Mouse (Mus musculus): ENCODE measurements around the gene Gm14085. TPM values are rescaled to one million over a fixed set of nuclear protein-coding genes. Genes with fewer than 3 reads are reported as not detected.
"Not testable (repeated sequence)": the region's sequence is repeated elsewhere in the genome, so short reads cannot be mapped to it uniquely, and the experiment has no call there.

Gene Gm14085
- polyA plus RNA-seq, 1 experiment from 2014 or later, result not detected

DNA sequence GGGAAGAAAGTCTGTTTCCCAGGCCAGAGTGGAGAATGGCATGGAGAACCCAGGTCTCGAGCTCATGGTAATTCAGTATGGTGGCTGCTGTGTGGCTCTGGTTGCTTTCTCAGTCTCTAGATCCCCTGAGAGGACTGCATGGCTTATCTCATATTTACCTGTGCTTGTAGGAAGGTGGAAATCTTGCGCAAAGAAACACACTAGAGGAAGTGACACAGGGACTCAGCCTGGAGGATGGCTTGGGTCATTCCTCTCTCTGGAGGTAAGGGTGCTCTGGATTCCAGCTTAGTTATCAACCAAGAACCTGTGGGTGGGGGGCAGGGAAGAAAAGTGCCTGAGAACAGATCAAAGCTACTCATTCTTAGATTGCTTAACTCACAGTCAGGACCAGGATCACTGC is 1.9 kb downstream of the Gm14085 start:
- no peak overlapping the region for H3K27ac ChIP-seq
- 81% methylated on average over 2 of the region's 2 CpGs for WGBS
- no peaks in the 10 kb centered on the region for H3K4me1 ChIP-seq
- no peaks in the 10 kb centered on the region for H3K9me3 ChIP-seq
- no peaks in the 10 kb centered on the region for H3K27me3 ChIP-seq (ENCODE audit: insufficient read depth, poor library complexity, severe bottlenecking)
- no peak overlapping the region for H3K4me3 ChIP-seq
- H3K36me3 ChIP-seq, result no peaks in the 10 kb centered on the region
- DNase-seq (ENCODE audit: low spot score), result no peak

DNA sequence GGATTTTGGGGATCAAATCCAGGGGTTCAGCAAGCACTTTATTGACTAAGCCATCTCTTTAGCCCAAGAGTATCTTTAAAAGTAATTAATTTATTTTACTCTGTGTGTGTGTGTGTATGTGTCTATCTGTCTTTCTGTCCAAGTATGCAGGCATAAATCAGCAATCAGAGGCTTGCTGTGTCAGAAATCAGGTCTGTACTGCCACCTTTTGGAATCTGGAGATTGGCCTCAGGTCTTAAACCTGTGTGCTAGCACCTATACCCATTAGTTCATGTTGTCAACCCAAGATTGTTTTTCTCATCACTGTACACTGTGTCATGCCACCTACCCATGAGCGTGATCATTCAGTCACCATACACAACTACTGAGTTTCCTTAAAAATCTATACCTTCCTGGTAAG is 45.0 kb downstream of the Gm14085 start:
- H3K4me1 ChIP-seq; H3K4me3 ChIP-seq; DNase-seq (ENCODE audit: low spot score); H3K27ac ChIP-seq; H3K9me3 ChIP-seq; H3K27me3 ChIP-seq (ENCODE audit: insufficient read depth, poor library complexity, severe bottlenecking); H3K36me3 ChIP-seq: not testable (repeated sequence)
- 88% methylated on average over 1 of the region's 1 CpGs for WGBS

DNA sequence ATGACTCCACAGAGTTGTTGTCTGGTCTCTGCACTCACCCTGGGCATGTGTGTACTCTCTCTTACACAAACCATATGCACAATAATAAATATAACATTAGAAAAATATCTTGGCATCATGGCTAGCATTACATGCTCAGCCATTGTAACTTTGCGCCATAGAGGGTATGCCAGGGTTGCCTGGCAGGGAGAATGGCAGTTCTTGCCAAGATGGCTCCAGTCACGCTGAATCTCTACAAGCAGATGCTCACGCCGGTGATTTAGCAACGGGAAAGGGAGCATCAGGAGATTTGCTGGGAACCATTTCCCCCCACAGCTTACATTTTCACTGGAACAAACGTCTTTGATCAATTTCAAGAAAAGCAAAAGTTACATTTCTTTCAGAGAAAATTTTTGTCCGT is 46.5 kb downstream of the Gm14085 start:
- H3K36me3 ChIP-seq, result no peaks in the 10 kb centered on the region
- H3K4me3 ChIP-seq, result no peak overlapping the region
- H3K27ac ChIP-seq, result no peak overlapping the region
- H3K4me1 ChIP-seq, result no peaks in the 10 kb centered on the region
- no peaks in the 10 kb centered on the region for H3K27me3 ChIP-seq (ENCODE audit: insufficient read depth, poor library complexity, severe bottlenecking)
- WGBS, result 78% methylated on average over 7 of the region's 7 CpGs
- no peaks in the 10 kb centered on the region for H3K9me3 ChIP-seq
- DNase-seq (ENCODE audit: low spot score), result no peak

DNA sequence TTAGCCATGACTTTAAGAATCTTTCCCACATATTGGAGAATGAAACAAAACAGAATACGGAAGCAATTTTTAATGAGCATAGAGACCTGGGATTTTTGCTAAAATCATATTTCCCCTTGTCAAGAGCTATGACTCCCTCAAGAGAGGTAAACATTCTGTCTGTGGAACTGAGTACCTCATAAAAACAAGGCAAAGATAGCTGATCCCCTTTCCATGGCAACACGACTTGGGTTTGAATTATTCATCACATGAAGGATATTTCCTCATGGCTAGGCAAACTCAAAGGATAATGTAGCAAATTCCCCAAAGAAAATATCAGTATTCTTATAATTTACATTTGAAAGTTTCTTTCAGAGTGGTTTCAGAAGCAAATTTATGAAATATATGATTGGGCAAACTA is 47.0 kb downstream of the Gm14085 start:
- Histone ChIP-seq H3K27me3 (ENCODE audit: insufficient read depth, poor library complexity, severe bottlenecking) (no peaks in the 10 kb centered on the region), H3K27ac (no peak overlapping the region), H3K36me3 (no peaks in the 10 kb centered on the region), H3K4me3 (no peak overlapping the region), H3K9me3 (no peaks in the 10 kb centered on the region), H3K4me1 (no peaks in the 10 kb centered on the region)
- 73% methylated on average over 2 of the region's 2 CpGs for WGBS
- DNase-seq (ENCODE audit: low spot score), result no peak

DNA sequence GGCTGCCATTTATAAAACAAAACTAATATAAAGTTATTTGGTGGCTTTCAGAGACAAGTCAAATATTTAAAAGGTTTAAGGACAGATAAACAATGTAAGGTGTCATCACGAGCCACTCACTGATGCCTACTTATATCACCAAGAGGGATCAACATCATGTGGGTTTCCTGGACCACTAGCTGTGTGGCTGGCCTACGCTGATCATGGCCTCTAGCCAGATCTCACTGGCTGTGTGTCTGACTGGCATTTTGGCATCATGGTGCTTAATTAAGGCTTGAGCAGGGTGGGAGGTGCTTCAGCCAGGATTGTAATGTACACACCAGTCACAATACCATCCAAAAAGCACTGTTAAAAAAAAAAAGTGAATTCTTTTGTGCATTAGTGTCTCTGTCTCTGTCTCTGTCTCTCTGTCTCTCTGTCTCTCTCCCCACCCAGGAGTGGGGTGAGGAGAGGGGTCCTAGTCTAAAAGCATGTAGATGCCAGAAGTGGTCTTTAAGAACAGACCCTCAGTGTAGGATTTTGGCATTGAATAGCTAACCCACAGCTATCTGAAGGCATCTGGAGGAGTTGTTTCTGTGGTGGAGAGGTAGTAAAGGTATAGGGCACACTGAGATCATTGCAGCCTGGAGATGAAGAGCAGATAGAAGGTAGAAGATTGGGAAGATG is 47.5 kb downstream of the Gm14085 start:
- no peak for DNase-seq (ENCODE audit: low spot score)
- H3K36me3 ChIP-seq, result no peaks in the 10 kb centered on the region
- no peaks in the 10 kb centered on the region for H3K27me3 ChIP-seq (ENCODE audit: insufficient read depth, poor library complexity, severe bottlenecking)
- H3K4me3 ChIP-seq, result no peak overlapping the region
- 84% methylated on average over 2 of the region's 2 CpGs for WGBS
- no peaks in the 10 kb centered on the region for H3K4me1 ChIP-seq
- no peaks in the 10 kb centered on the region for H3K9me3 ChIP-seq
- H3K27ac ChIP-seq, result no peak overlapping the region

DNA sequence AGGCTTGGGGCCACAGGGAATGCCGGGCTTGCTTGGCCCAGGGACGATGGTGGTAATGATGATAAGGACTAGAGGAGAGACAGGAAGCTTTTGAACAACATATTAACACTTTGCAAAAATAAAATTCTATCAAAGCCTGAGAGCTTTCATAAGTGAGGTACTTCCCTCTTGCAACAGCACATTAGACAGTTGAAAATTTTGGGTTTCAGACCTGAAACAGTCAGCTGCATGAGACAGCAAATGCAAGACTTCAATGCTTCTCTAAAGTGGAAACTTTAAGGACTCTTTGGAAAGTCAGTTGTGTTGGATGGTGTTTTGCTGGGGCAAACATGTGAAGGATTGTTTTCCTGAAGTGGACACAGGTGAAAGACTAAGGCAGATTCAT is 48.1 kb downstream of the Gm14085 start:
- no peaks in the 10 kb centered on the region for H3K9me3 ChIP-seq
- 80% methylated on average over 2 of the region's 2 CpGs for WGBS
- H3K4me1 ChIP-seq, result no peaks in the 10 kb centered on the region
- DNase-seq (ENCODE audit: low spot score), result no peak
- no peaks in the 10 kb centered on the region for H3K27me3 ChIP-seq (ENCODE audit: insufficient read depth, poor library complexity, severe bottlenecking)
- no peak overlapping the region for H3K4me3 ChIP-seq
- no peak overlapping the region for H3K27ac ChIP-seq
- no peaks in the 10 kb centered on the region for H3K36me3 ChIP-seq

DNA sequence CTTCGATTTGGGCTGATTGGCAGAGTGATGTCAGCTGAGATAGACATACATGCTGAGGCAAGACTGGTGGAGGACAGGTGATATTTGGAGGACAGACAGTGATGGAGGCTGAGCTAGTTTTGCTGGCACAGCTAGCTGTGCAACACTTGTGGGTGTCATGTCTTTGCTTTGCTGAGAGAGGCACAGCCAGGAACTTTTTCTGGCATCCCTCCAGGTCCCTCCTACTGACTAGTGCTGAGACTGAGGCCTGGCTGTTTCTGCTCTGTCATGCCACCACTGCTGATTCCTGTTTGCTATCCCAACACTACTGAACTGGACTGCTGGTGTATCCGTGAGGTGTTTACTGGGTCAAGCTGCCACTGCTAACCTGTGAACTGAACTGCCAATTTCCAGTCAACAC is 48.6 kb downstream of the Gm14085 start:
- WGBS, result 79% methylated on average over 2 of the region's 2 CpGs
- H3K27me3 ChIP-seq (ENCODE audit: insufficient read depth, poor library complexity, severe bottlenecking), result no peaks in the 10 kb centered on the region
- no peak overlapping the region for H3K27ac ChIP-seq
- H3K4me3 ChIP-seq, result no peak overlapping the region
- no peaks in the 10 kb centered on the region for H3K9me3 ChIP-seq
- H3K36me3 ChIP-seq, result no peaks in the 10 kb centered on the region
- no peak for DNase-seq (ENCODE audit: low spot score)
- no peaks in the 10 kb centered on the region for H3K4me1 ChIP-seq

DNA sequence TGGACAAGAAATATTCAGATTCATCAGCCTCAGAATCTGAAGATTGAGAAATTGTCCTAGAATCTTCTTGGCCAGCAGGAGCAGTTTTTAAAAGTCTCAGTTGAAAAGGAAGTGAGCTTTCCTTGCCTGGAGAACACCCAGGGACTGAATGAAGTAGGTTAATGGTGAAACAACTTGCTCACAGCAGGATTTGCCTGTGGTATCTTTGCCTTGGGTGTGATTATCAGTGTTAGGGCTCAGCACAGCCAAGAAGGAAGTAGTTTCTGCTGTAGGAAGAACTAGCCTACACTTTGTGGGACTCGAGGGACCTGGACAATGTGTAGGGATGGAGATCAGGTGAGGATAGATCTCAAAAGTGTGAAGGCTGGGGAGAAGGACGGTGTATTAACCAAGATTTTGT is 49.9 kb downstream of the Gm14085 start:
- Histone ChIP-seq H3K4me3 (no peak overlapping the region), H3K27me3 (ENCODE audit: insufficient read depth, poor library complexity, severe bottlenecking) (no peaks in the 10 kb centered on the region), H3K27ac (no peak overlapping the region), H3K4me1 (no peaks in the 10 kb centered on the region), H3K36me3 (no peaks in the 10 kb centered on the region), H3K9me3 (no peaks in the 10 kb centered on the region)
- 63% methylated on average over 2 of the region's 2 CpGs for WGBS
- no peak for DNase-seq (ENCODE audit: low spot score)

DNA sequence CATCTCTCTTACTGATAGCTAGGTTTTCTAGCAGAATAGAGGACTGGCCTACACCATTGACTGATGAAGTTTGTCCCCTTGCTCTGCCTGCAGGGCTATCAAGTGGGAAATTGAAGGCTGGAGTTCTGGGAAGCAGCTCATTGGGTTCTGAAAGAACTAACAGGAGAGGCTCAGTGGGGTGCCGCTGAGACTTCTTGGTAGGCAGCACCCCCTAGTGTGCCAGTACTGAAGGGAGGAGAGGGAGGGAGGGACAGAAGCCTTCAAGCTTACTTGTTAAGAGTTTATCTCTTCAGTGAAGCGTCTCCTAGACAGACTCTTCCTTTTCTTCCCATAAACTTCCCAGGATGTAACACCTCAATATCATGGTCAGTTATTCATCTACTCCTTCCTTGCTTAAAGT is 73.6 kb downstream of the Gm14085 start:
- no peaks in the 10 kb centered on the region for H3K36me3 ChIP-seq
- no peaks in the 10 kb centered on the region for H3K9me3 ChIP-seq
- H3K27ac ChIP-seq, result no peak overlapping the region
- no peaks in the 10 kb centered on the region for H3K4me1 ChIP-seq
- H3K4me3 ChIP-seq, result no peak overlapping the region
- 18% methylated on average over 2 of the region's 2 CpGs for WGBS
- no peak for DNase-seq (ENCODE audit: low spot score)
- no peaks in the 10 kb centered on the region for H3K27me3 ChIP-seq (ENCODE audit: insufficient read depth, poor library complexity, severe bottlenecking)

DNA sequence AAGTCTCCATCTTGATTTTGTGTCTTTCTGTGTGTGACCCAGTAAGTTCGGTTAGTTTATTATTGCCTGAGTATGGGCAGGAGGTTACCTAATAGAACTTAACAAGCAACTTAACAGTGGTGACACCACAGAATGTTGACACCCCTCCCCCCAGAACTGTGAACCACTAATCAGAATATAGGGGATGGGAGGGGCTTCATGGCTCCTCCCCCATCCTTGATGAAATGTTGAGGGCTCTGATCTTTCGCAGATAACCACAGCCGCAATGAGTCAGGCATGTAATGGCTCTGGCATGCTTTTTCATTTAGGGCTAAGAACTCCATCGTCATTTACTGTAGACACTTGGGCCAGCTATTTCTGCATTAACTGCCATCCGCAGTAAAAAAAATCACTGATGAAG is 76.5 kb downstream of the Gm14085 start:
- Histone ChIP-seq H3K9me3 (no peaks in the 10 kb centered on the region), H3K27ac (no peak overlapping the region), H3K36me3 (no peaks in the 10 kb centered on the region), H3K27me3 (ENCODE audit: insufficient read depth, poor library complexity, severe bottlenecking) (no peaks in the 10 kb centered on the region), H3K4me3 (no peak overlapping the region), H3K4me1 (no peaks in the 10 kb centered on the region)
- 87% methylated on average over 5 of the region's 5 CpGs for WGBS
- DNase-seq (ENCODE audit: low spot score), result no peak

DNA sequence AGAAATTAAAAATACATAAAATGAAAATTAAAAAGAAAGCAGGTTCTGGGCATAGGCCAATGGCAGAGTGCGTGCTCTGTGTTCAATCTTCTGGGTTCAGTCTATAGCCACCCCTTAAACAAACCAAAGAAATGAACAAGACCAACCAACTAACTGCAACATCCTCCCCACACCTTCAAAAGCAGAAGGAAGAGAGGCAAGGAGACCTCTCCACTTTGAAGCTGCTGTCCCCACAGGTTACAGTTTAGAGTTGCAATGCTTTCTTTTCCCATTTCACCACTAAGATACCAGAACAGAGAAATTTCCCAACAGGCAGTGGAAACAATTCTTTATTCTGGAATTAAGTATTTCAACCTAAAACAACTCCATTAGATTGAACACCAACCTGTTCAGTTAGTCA is 77.5 kb downstream of the Gm14085 start:
- 92% methylated on average over 1 of the region's 1 CpGs for WGBS
- H3K36me3 ChIP-seq, result no peaks in the 10 kb centered on the region

DNA sequence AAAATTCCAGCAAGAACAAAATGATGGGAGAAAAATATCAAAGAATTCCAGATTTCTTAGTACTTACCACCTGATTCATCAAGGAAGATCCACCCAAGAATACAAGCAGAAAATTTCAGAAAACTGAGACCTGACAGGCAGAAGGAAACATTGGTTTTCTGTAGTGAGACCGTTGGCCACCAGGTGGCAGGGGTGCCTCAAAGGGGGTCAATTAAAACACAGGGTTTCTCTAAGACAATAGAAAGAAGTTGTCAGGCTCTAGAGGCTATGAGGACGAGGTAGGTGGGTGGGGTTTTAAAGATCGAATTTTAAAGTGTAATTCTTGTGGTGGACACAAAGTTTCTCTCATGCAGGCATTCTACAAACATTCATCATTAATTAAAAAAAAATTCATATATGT is 84.7 kb downstream of the Gm14085 start:
- no peak for DNase-seq (ENCODE audit: low spot score)
- 16% methylated on average over 3 of the region's 3 CpGs for WGBS
- no peak overlapping the region for H3K4me3 ChIP-seq
- H3K4me1 ChIP-seq, result no peaks in the 10 kb centered on the region
- no peak overlapping the region for H3K27ac ChIP-seq
- no peaks in the 10 kb centered on the region for H3K9me3 ChIP-seq
- no peaks in the 10 kb centered on the region for H3K27me3 ChIP-seq (ENCODE audit: insufficient read depth, poor library complexity, severe bottlenecking)
- no peaks in the 10 kb centered on the region for H3K36me3 ChIP-seq

More for the DNA sequence above, 77.5 kb downstream of the Gm14085 start:
- Histone ChIP-seq H3K4me1 (no peaks in the 10 kb centered on the region), H3K27me3 (ENCODE audit: insufficient read depth, poor library complexity, severe bottlenecking) (no peaks in the 10 kb centered on the region), H3K9me3 (no peaks in the 10 kb centered on the region), H3K27ac (no peak overlapping the region), H3K4me3 (no peak overlapping the region)
- DNase-seq (ENCODE audit: low spot score), result no peak

DNA sequence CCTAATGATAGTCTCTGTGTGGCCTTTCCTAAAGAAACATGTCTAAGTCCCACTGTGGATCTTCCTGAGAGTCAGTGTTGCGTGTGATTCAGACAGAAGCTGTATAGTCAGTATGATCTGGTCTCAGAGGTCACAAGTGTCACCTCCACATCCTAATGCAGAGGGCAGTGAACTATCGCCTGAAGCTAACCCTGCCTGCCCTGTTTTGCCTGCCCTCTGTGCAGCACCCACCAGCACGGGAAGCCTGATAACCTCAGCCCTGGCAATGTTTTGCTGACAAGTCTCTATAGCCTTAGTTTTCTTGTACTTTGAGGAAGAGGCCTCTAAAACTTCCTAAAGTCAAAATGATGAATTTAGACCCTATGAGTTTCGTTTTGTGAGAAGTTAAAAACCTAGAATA is 85.7 kb downstream of the Gm14085 start:
- peaks cover under 1% of the 10 kb centered on the region; the same call in 1 of the 2 replicates for H3K4me1 ChIP-seq
- H3K36me3 ChIP-seq, result no peaks in the 10 kb centered on the region
- DNase-seq (ENCODE audit: low spot score), result no peak
- H3K9me3 ChIP-seq, result no peaks in the 10 kb centered on the region
- 55% methylated on average over 4 of the region's 4 CpGs for WGBS
- no peak overlapping the region for H3K4me3 ChIP-seq
- no peak overlapping the region for H3K27ac ChIP-seq
- H3K27me3 ChIP-seq (ENCODE audit: insufficient read depth, poor library complexity, severe bottlenecking), result no peaks in the 10 kb centered on the region

DNA sequence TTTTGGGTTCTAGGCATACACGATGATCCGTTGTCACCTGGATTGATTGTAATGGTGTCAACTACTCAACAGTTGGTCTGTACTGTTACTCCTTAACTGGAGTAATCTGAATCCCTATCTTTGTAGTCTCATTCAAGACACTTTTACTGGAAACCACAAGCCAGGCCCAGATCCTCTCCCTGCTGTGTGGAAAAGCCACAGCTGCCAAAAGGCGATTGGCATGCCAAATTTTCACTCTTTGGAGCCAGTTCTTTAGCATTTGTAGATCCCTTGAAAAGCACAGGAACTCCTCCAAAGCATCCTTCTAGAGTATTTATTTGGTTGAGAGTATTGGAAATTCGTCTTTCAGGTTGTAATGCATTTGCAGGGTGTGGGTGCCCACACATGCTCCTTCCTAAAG is 86.6 kb downstream of the Gm14085 start:
- Histone ChIP-seq H3K27ac (no peak overlapping the region), H3K27me3 (ENCODE audit: insufficient read depth, poor library complexity, severe bottlenecking) (no peaks in the 10 kb centered on the region), H3K4me3 (no peak overlapping the region)

More for the DNA sequence above, 86.6 kb downstream of the Gm14085 start:
- Histone ChIP-seq H3K4me1 (peaks cover 7% of the 10 kb centered on the region; the same call in 1 of the 2 replicates), H3K36me3 (no peaks in the 10 kb centered on the region), H3K9me3 (no peaks in the 10 kb centered on the region)
- 72% methylated on average over 4 of the region's 4 CpGs for WGBS
- no peak for DNase-seq (ENCODE audit: low spot score)

Data from heart, embryonic 10.5 days (tissue).